Mouse (Mus musculus) liver, embryonic 14.5 days (tissue): ENCODE measurements around the gene Mterf4.

Experiments
- CTCF ChIP-seq: IDR thresholded peaks from 2 replicates; pipeline ENCODE4 v1.5.1; 2016; ENCODE audit warnings: antibody characterized with exemption, low read depth, control low read depth
- EP300 ChIP-seq: IDR thresholded peaks from 2 replicates; pipeline ENCODE4 v1.6.1; 2016; ENCODE audit warnings: antibody characterized with exemption, low read depth

- no peak for TF ChIP-seq EP300
- TF ChIP-seq CTCF: no peak
These were observed 37.5 kb downstream of the Mterf4 start for GRCm38 (mm10) chr1:93268246-93268645.
